Mouse (Mus musculus) lung, embryonic 14.5 days (tissue): Measurements from ENCODE around the gene Tcaim. TPM values are rescaled to one million over a fixed set of nuclear protein-coding genes. Genes with fewer than 3 reads are reported as not detected.
A peak's percentile ranks its signal among the peaks of the same experiment; 100 is the strongest.

Experiments
- ATAC-seq: fragments of 200-750 bp; cut with Nextera tagmentation; 2 replicates; pipeline ENCODE4 v1.8.0; 2017; ENCODE audit warnings: mild to moderate bottlenecking, moderate TSS enrichment, moderate library complexity; ENCODE audit not compliant: insufficient read depth
- DNase-seq: peaks from one replicate; pipeline ENCODE4 v3.0.0-alpha.2; 2015
- H3K27ac ChIP-seq: fragments of 300-500 bp; sonication (generic); 2 replicates; pipeline ENCODE4 v1.5.1; 2014; ENCODE audit warnings: low read depth, mild to moderate bottlenecking, moderate library complexity
- H3K27me3 ChIP-seq: fragments of 300-500 bp; sonication (generic); 2 replicates; pipeline ENCODE4 v1.6.1; 2014; ENCODE audit warnings: low read length, control low read depth; ENCODE audit not compliant: insufficient read depth
- H3K36me3 ChIP-seq: fragments of 300-500 bp; sonication (generic); 2 replicates; pipeline ENCODE4 v1.6.1; 2014; ENCODE audit warnings: control low read depth; ENCODE audit not compliant: insufficient read depth
- H3K4me1 ChIP-seq: fragments of 300-500 bp; sonication (generic); 2 replicates; pipeline ENCODE4 v1.6.1; 2014; ENCODE audit warnings: antibody characterized with exemption, control low read depth; ENCODE audit not compliant: insufficient read depth
- H3K4me2 ChIP-seq: fragments of 300-500 bp; sonication (generic); 2 replicates; pipeline ENCODE4 v1.6.1; 2014; ENCODE audit warnings: mild to moderate bottlenecking
- H3K4me3 ChIP-seq: fragments of 300-500 bp; sonication (generic); 2 replicates; pipeline ENCODE4 v1.5.1; 2014; ENCODE audit warnings: low read depth, low read length
- H3K9ac ChIP-seq: fragments of 300-500 bp; sonication (generic); 2 replicates; pipeline ENCODE4 v1.6.1; 2014
- H3K9me3 ChIP-seq: fragments of 300-500 bp; sonication (generic); 2 replicates; pipeline ENCODE4 v1.6.1; 2016; ENCODE audit warnings: low read depth, low read length, control low read depth
- CTCF ChIP-seq: IDR thresholded peaks from 2 replicates; pipeline ENCODE4 v1.5.1; 2016; ENCODE audit warnings: antibody characterized with exemption, low read depth
- WGBS: fragments of 180-500 bp; shearing (Covaris S2); extraction: QIAGEN DNeasy Blood & Tissue Kit; methylation state at CpG from one replicate; pipeline ENCODE4 v1.1.7; 2014; 5-methylcytosine and 5-hydroxymethylcytosine counted together
- polyA plus RNA-seq: library from polyadenylated mRNA; unstranded; fragments of >200 nt; fragmentation: Nextera tagmentation; extraction: Ambion mirVana; gene quantifications from 2 replicates; pipeline ENCODE4 v1.2.1, GENCODE M21; 2014

Tcaim gene
- polyA plus RNA-seq, 1 experiment from 2014 or later = 6.6 TPM

DNA sequence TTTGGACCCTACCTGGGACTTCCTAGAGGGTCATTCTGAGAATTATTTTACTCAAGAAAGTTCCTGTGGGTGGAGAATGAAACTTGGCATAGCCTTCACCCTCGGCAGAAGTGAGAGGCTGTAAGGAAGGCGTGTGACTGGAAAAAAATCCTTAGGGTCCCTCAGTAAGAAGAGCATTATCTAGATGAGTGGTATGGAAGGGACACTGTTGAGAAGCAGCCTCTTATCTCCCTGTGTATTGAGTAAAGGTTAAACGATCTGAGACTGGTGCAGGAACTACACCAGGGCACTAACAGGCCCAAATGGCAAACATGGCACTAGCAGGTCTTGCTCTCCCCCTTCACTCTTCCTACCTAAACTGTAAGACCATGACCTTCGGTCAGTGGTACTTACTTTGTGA lies 60.9 kb downstream of the Tcaim start:
- Histone ChIP-seq H3K27me3 (no peaks in the 10 kb centered on the region), H3K4me2 (peak overlapping the region; percentile 59), H3K27ac (peak overlapping the region; percentile 46; the same call in 1 of the 2 replicates), H3K9me3 (peaks cover under 1% of the 10 kb centered on the region; the same call in 1 of the 2 replicates), H3K36me3 (peaks cover 16% of the 10 kb centered on the region), H3K4me1 (0 out of 2 replicates have a peak, but pooled peaks cover 4% of the 10 kb centered on the region), H3K4me3 (peak overlapping the region; percentile 82), H3K9ac (peak overlapping the region; percentile 93)
- no peak for TF ChIP-seq CTCF
- 77% methylated on average over 4 of the region's 4 CpGs for WGBS
- DNase-seq = no peak
- ATAC-seq = peak; percentile 38

DNA sequence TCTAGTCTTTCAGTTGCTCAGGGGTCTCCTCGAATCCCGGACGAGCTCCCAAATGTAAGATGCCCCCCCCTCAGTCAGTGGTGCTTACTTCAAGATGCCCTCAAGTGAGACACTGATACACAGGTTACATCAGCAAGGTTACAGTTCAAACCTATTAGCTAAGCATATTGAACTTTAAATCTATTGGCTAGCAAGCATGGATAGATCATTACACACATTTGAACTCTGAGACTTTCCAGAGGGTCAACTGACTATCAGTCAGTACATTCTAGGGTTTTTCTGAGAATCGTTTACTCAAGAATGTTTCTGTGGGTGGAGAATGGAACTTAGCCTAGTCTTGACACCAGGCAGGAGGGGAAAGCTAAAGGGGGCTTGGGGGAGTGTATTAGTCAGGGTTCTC lies 67.3 kb downstream of the Tcaim start:
- H3K27ac ChIP-seq = no peak overlapping the region
- no peaks in the 10 kb centered on the region for H3K36me3 ChIP-seq
- H3K4me2 ChIP-seq = no peak overlapping the region
- ATAC-seq = no peak
- no peak for DNase-seq
- no peak overlapping the region for H3K4me3 ChIP-seq
- H3K4me1 ChIP-seq = no peaks in the 10 kb centered on the region
- no peaks in the 10 kb centered on the region for H3K27me3 ChIP-seq
- no peak overlapping the region for H3K9ac ChIP-seq
- no peaks in the 10 kb centered on the region for H3K9me3 ChIP-seq
- 84% methylated on average over 4 of the region's 4 CpGs for whole genome bisulfite sequencing
- no peak for TF ChIP-seq CTCF

GRCm38 (mm10) chr9:122874653-122875052 lies 69.3 kb downstream of the Tcaim start:
- no peak overlapping the region for H3K4me2 ChIP-seq
- H3K9ac ChIP-seq = no peak overlapping the region
- no peaks in the 10 kb centered on the region for H3K36me3 ChIP-seq
- 54% methylated on average over 1 of the region's 1 CpGs for WGBS
- no peaks in the 10 kb centered on the region for H3K4me1 ChIP-seq
- TF ChIP-seq CTCF = no peak
- ATAC-seq (no peak), DNase-seq (no peak)
- H3K27me3 ChIP-seq = no peaks in the 10 kb centered on the region
- no peak overlapping the region for H3K4me3 ChIP-seq
- H3K27ac ChIP-seq = no peak overlapping the region
- H3K9me3 ChIP-seq = no peaks in the 10 kb centered on the region

GRCm38 (mm10) chr9:122875145-122875544 lies 69.8 kb downstream of the Tcaim start:
- TF ChIP-seq CTCF = no peak
- ATAC-seq = no peak
- Histone ChIP-seq H3K27me3 (no peaks in the 10 kb centered on the region), H3K4me2 (no peak overlapping the region), H3K36me3 (no peaks in the 10 kb centered on the region), H3K9me3 (no peaks in the 10 kb centered on the region), H3K27ac (no peak overlapping the region), H3K4me1 (no peaks in the 10 kb centered on the region), H3K9ac (no peak overlapping the region), H3K4me3 (no peak overlapping the region)
- WGBS = 88% methylated on average over 2 of the region's 2 CpGs
- DNase-seq = no peak

DNA sequence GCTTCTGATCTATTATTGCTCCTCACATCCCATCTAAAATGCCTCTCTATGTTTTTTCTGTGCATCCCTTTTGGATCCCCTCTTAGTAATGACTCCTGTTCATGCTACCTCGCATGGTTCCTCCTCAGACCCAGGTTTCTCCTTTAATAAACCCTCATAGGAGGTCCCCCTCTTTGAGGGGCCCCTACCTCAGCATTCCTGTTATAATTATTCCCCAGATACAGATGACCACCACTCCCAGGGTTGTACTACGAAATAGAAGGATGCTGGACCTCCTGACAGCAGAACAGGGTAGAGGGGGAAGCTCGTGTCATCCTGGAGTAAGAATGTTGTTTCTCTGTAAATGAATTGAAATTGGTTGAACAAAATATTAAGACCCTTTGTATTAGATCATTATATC lies 80.0 kb downstream of the Tcaim start, which contains the start of gene Zkscan7:
TSS of gene Zkscan7 (plus strand) at position 301 of the 400 bp plus-strand sequence.
- TF ChIP-seq CTCF = no peak
- H3K36me3 ChIP-seq = peaks cover 9% of the 10 kb centered on the region; the same call in 1 of the 2 replicates
- no peak within 1 kb of the TSS for H3K27ac ChIP-seq
- peak within 1 kb of the TSS; percentile 81 for H3K4me3 ChIP-seq
- peak within 1 kb of the TSS; percentile 87 for H3K4me2 ChIP-seq
- peaks cover 3% of the 10 kb centered on the region; the same call in 1 of the 2 replicates for H3K4me1 ChIP-seq
- H3K9ac ChIP-seq = peak within 1 kb of the TSS; percentile 84; the same call in 1 of the 2 replicates
- 70% methylated on average over 3 of the region's 3 CpGs for WGBS
- no peaks in the 10 kb centered on the region for H3K27me3 ChIP-seq
- peaks cover 8% of the 10 kb centered on the region; the same call in 1 of the 2 replicates for H3K9me3 ChIP-seq
- no peak for DNase-seq
- ATAC-seq = no peak

Other genes starting within 250 kb of the Tcaim start
- gene Topaz1, start 58.2 kb upstream of the Tcaim start, polyA plus RNA-seq = 0.09 TPM in 1 of 2 replicates, not detected in the other
- gene Gm35549, start 38.5 kb downstream of the Tcaim start, polyA plus RNA-seq = 0.75 and 0.78 TPM in 2 replicates
- 70.9 and 71.0 TPM in 2 replicates for gene Zfp445, start 60.5 kb downstream of the Tcaim start, polyA plus RNA-seq
- gene Zkscan7, start 80.1 kb downstream of the Tcaim start, polyA plus RNA-seq = 2.5 and 3.0 TPM in 2 replicates
- 22.7 and 24.8 TPM in 2 replicates for gene Zfp105, start 117.5 kb downstream of the Tcaim start, polyA plus RNA-seq
- gene 1110059G10Rik, start 145.5 kb downstream of the Tcaim start, polyA plus RNA-seq = 30.4 and 32.8 TPM in 2 replicates
- gene Kif15, start 145.5 kb downstream of the Tcaim start, polyA plus RNA-seq = 80.5 and 82.9 TPM in 2 replicates
- 15.4 and 16.8 TPM in 2 replicates for gene Tmem42, start 215.8 kb downstream of the Tcaim start, polyA plus RNA-seq
- gene Tgm4, start 229.2 kb downstream of the Tcaim start, polyA plus RNA-seq = 0.20 and 0.34 TPM in 2 replicates